ENCODE assay signal across 12 mouse cellular contexts in genomic region chr6:19547589-19547988, GRCm38 (mm10).
"Had no signal": no experiment of that assay in that cellular context is flagged by ENCODE, and none has a peak within 500 bp of the region (broad histone marks: within the 10 kb centered on the region; RNA-seq: fewer than 3 reads in every experiment).

No protein-coding gene starts in this region.

- DNase-seq: kidney, postnatal 4 days; lung, embryonic 14.5 days; lung, postnatal 10 days; lung, postnatal 4 days had no signal

- H3K27me3 ChIP-seq: liver, embryonic 15.5 days; midbrain, embryonic 15.5 days; neural tube, embryonic 12.5 days had no signal

- H3K9me3 ChIP-seq: limb, embryonic 10.5 days; liver, embryonic 15.5 days; midbrain, embryonic 10.5 days; midbrain, embryonic 15.5 days; neural tube, embryonic 12.5 days had no signal

- H3K9ac ChIP-seq: liver, embryonic 15.5 days; lung, embryonic 14.5 days; midbrain, embryonic 15.5 days; neural tube, embryonic 12.5 days had no signal

- H3K36me3 ChIP-seq: limb, embryonic 10.5 days; liver, embryonic 15.5 days; midbrain, embryonic 10.5 days; midbrain, embryonic 15.5 days; neural tube, embryonic 12.5 days had no signal

- ATAC-seq: midbrain, embryonic 15.5 days had no signal

- H3K27ac ChIP-seq: layer of hippocampus, adult 2 months; limb, embryonic 10.5 days; liver, embryonic 15.5 days; midbrain, embryonic 10.5 days; midbrain, embryonic 15.5 days; neural tube, embryonic 12.5 days; stomach, postnatal 0 days had no signal

- H3K4me2 ChIP-seq: liver, embryonic 11.5 days; liver, embryonic 15.5 days; lung, embryonic 14.5 days; midbrain, embryonic 15.5 days; neural tube, embryonic 12.5 days had no signal

- H3K4me3 ChIP-seq: layer of hippocampus, adult 2 months; limb, embryonic 10.5 days; liver, embryonic 15.5 days; midbrain, embryonic 10.5 days; midbrain, embryonic 15.5 days; neural tube, embryonic 12.5 days had no signal

- H3K4me1 ChIP-seq: limb, embryonic 10.5 days; liver, embryonic 15.5 days; midbrain, embryonic 10.5 days; midbrain, embryonic 15.5 days; neural tube, embryonic 12.5 days had no signal
